In genomic region chr3:60558252-60558862, GRCm38 (mm10) we compare ENCODE assay signal across 26 mouse cellular contexts.
"Had no signal": no experiment of that assay in that cellular context is flagged by ENCODE, and none has a peak within 500 bp of the region (broad histone marks: within the 10 kb centered on the region; RNA-seq: fewer than 3 reads in every experiment).

No protein-coding gene starts in this region.

- H3K27me3 ChIP-seq: heart, embryonic 13.5 days; heart, embryonic 15.5 days; hindbrain, embryonic 13.5 days; hindbrain, embryonic 15.5 days; kidney, embryonic 15.5 days; limb, embryonic 12.5 days had no signal

- H3K9ac ChIP-seq: heart, embryonic 13.5 days; heart, embryonic 15.5 days; hindbrain, embryonic 13.5 days; hindbrain, embryonic 15.5 days; kidney, embryonic 15.5 days; limb, embryonic 12.5 days had no signal

- H3K27ac ChIP-seq: heart, adult 2 months; heart, embryonic 13.5 days; heart, embryonic 15.5 days; hindbrain, embryonic 13.5 days; hindbrain, embryonic 15.5 days; hindbrain, postnatal 0 days; kidney, embryonic 15.5 days; kidney, postnatal 0 days; left cerebral cortex, adult 2 months; limb, embryonic 10.5 days; limb, embryonic 12.5 days had no signal

- H3K4me3 ChIP-seq: heart, adult 2 months; heart, embryonic 13.5 days; heart, embryonic 15.5 days; hindbrain, embryonic 13.5 days; hindbrain, embryonic 15.5 days; kidney, embryonic 15.5 days; left cerebral cortex, adult 2 months; limb, embryonic 10.5 days; limb, embryonic 12.5 days had no signal

- H3K9me3 ChIP-seq: heart, embryonic 13.5 days; heart, embryonic 15.5 days; hindbrain, embryonic 13.5 days; hindbrain, embryonic 15.5 days; kidney, embryonic 15.5 days; limb, embryonic 10.5 days; limb, embryonic 12.5 days had no signal

- ATAC-seq: hindbrain, postnatal 0 days; intestine, embryonic 16.5 days had no signal

- DNase-seq: gastrocnemius, postnatal 10 days; gastrocnemius, postnatal 36 days; heart, adult 11 months; heart, adult 2 months; heart, postnatal 14 days; heart, postnatal 36 days; kidney, adult 11 months; kidney, adult 2 months; kidney, adult 9 months; kidney, postnatal 14 days; kidney, postnatal 36 days; layer of hippocampus, adult 9-11 months; liver had no signal

- H3K36me3 ChIP-seq: heart, embryonic 15.5 days; hindbrain, embryonic 13.5 days; hindbrain, embryonic 15.5 days; kidney, embryonic 15.5 days; limb, embryonic 10.5 days; limb, embryonic 12.5 days had no signal

- H3K4me2 ChIP-seq: heart, embryonic 11.5 days; heart, embryonic 13.5 days; heart, embryonic 15.5 days; hindbrain, embryonic 13.5 days; hindbrain, embryonic 15.5 days; kidney, embryonic 15.5 days; limb, embryonic 12.5 days; liver, embryonic 11.5 days had no signal
